Mouse (Mus musculus) MEL (cell line): ENCODE measurements around the gene Olfr1375.
"Not testable (repeated sequence)": the region's sequence is repeated elsewhere in the genome, so short reads cannot be mapped to it uniquely, and the experiment has no call there.

Experiments used
- MAX ChIP-seq: IDR thresholded peaks from 2 replicates; pipeline ENCODE4 v1.6.1; 2011; ENCODE audit warnings: low read length, improper control_type of control experiment
- SIN3A ChIP-seq: IDR thresholded peaks from 2 replicates; pipeline ENCODE4 v1.6.1; 2012; ENCODE audit warnings: low read length, improper control_type of control experiment, inconsistent platforms
- SMC3 ChIP-seq: IDR thresholded peaks from 2 replicates; pipeline ENCODE4 v1.6.1; 2011; ENCODE audit warnings: low read depth, low read length, improper control_type of control experiment
- TAL1 ChIP-seq: IDR thresholded peaks from 2 replicates; pipeline ENCODE4 v1.6.1; 2012; ENCODE audit warnings: mild to moderate bottlenecking, inconsistent platforms, low read length, moderate library complexity, mixed read lengths

GRCm38 (mm10) chr11:51026811-51027210 lies 21.1 kb upstream of the Olfr1375 start:
- not testable (repeated sequence) for TF ChIP-seq SIN3A, SMC3, MAX, TAL1
